Mouse (Mus musculus): ENCODE results near the gene Igf2bp2.

DNA sequence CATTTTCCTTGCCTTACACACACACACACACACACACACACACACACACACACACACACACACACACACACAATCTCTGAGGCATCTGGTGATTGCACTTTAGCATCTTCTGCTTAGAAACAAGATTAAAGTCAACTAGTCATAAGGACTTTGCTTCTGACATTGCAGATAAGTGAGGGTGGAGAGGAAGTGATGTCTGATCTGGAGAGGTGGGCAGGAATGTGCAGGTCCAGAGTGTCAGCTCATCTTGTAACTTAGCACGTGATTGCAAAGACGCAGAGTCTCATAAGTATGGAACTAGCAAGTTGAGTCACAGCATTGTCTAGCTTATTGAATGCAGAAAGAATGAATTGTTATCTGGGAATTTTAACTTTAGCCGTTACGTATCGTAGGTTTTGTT is 135.6 kb downstream of the Igf2bp2 start:
- TF ChIP-seq CTCF (IDR thresholded peaks at IDR 0.05; ENCODE audit: control insufficient read depth, insufficient read depth, insufficient replicate concordance, low read depth, low read length), result no peak
- no peak for TF ChIP-seq POLR2A (IDR thresholded peaks at IDR 0.05; ENCODE audit: control insufficient read depth, low read depth, low read length)

Measured in testis, adult 2 months (tissue).